Mouse (Mus musculus): ENCODE results near the gene Lrrc30.

GRCm38 (mm10) chr17:67638119-67638810, 5.7 kb upstream of the Lrrc30 start:
- TF ChIP-seq CTCF (IDR thresholded peaks at IDR 0.05; ENCODE audit: low read depth) (no peak), EP300 (optimal IDR thresholded peaks at IDR 0.05) (no peak)
